Mouse (Mus musculus) gastrocnemius, postnatal 4 days (tissue): ENCODE data around the gene Arsg. TPM values are rescaled to one million over a fixed set of nuclear protein-coding genes. Genes with fewer than 3 reads are reported as not detected.

Source experiments
- DNase-seq, 2 experiments: peaks; one replicate each; pipeline ENCODE4 v3.0.0; 2021 to 2022; ENCODE audit warnings: low spot score in 2 of 2, mixed read lengths in 2 of 2
- total RNA-seq, 2 experiments: library from RNA; stranded (reverse); gene quantifications; 2 replicates each; pipeline ENCODE4 v1.2.3; 2021

Gene Arsg
- total RNA-seq, 2 experiments from 2014 or later: 11.3 to 12.4 TPM

GRCm38 (mm10) chr11:109544432-109544831 is 71.3 kb downstream of the Arsg start:
- DNase-seq: no peak

DNA sequence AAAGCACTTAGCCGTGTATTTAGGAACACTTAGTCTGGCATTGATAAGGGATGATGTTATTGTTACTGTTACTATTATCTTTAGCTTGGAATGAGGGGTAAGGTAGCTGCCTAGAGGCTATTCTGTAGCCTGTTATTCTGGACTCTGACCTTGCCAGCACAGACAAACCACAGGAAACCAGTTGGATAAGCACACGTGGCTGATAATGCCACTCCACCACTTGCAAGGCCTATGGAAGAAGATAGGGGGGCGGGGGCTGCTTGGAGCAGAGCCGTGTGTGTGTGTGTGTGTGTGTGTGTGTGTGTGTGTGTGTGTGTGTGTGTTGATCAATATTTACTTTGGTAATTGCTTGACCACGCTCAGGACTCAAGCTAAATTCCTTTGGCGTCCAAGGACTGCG is 72.1 kb downstream of the Arsg start:
- no peak for DNase-seq

DNA sequence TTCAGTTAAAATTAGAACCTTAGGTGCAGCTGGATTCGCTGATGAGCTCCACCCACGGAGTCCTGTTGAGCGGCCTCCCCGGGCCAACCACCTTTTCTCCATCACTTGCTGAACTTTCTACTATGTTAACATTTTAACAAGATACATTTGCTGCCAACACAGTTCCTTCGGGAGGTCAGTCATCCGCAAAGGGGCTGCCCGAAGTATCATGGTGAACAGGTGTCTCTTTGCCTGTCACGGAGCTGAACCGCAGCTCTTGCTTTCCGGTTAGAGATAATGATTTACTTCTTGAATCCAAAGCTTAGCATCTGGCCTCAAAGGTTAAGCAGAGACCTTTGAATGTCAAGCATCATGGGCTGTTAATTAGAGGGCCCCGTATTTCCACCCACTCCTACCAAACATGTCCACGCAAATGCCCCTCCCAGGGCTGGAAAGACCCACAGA is 72.5 kb downstream of the Arsg start:
- no peak for DNase-seq

DNA sequence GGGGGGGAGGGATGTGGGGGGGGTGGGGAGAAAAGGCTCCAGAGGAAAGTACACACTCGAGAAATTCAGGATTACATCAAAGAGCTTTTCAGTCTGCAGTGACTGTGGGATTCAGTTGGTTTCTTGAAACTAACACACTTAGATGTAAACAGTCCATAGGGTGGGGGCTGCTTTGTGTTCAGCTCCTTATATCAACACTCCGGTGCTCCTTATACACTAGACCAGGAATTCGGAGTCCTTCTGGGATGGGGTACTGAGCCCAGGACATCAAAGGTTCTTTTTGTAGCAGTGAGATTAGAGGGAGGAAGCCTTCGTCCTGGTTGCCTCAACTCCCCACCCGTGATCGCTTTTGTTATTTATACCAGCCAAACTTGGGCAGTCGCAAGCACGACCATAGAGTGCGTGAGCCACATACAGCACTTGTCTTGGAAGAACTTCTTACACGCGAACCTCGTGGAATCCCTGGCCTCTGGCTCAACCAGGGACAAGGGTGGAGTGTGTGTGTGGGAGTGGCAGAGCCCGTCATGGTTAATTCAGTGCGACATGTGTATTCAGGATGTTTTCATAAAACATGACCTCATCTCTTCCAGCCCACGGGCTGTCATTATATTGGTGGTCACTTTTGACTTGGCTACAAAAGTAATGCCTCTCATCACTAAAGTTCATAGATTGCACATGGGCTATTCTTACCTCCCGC is 73.3 kb downstream of the Arsg start:
- DNase-seq: no peak

- no peak for DNase-seq
These were observed 74.5 kb downstream of the Arsg start for GRCm38 (mm10) chr11:109547652-109548051.

- DNase-seq: no peak
These were observed 76.6 kb downstream of the Arsg start for GRCm38 (mm10) chr11:109549599-109550290.

GRCm38 (mm10) chr11:109553921-109554320 is 80.7 kb downstream of the Arsg start:
- DNase-seq: no peak

DNA sequence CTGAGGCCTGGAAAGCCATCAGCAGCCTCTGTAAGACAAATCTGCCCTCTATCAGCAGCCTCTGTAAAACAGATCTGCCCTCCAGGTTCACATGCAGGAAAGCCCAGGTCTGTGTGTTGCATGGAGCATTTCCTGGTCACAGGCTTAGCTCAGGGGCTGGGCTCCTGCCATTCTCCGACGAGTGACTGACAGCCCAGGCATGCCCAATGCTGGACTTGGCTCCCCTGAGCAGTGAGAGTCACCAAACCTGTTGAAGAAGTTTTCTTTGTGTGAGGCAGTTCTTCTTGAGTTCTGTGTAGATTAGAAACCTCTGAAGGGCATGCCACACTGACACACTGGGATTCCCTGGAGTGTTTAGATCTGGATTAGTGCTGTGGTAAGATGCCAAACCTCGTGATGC is 81.3 kb downstream of the Arsg start:
- no peak for DNase-seq

- DNase-seq: no peak
These were observed 83.0 kb downstream of the Arsg start for GRCm38 (mm10) chr11:109556130-109556529.

- DNase-seq: no peak
These were observed 84.2 kb downstream of the Arsg start for GRCm38 (mm10) chr11:109557419-109557818.

- DNase-seq: no peak
These were observed 86.1 kb downstream of the Arsg start for GRCm38 (mm10) chr11:109559241-109559640.

DNA sequence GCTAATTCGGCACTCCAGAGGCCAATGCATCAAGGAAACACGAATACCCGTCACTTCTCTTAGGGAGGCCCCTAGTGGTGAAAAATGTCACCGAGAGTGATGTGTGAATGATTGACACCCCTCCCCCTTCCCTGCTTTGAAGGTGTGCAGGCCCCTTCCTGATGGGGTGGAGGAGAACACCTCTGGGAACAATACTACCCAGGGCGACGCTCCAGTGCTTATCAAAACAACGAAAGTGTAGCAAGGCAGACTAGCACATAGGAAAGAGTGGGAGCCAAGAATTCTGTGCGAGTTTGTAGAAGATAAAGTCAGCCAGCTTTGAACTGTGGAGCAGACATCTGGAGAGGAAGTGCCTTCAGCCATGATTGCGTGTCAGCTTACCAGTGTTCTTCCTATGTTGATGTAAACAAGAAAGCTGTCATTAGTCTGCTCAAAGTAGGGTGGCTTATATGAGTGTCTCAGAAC is 87.7 kb downstream of the Arsg start:
- DNase-seq: no peak

DNA sequence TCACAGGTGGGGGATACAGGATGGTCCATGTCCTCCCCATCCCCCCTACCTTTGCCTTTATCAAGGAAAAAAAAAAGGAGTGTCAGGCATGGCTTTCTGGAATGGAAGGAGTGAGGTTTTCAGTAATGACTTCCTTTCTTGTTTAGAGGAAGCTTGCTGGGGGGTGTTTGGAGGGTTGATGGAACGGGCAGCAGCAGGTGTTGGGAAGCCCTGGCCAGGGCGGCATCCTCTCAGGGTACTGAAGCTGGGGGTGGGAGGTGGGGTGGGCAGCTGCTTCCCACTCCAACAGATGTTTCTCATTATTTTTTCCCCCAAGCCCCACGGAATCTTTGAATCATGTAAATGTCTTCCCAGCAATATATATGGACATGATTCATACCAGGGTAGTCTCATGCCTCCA is 88.3 kb downstream of the Arsg start:
- no peak for DNase-seq

GRCm38 (mm10) chr11:109563708-109564107 is 90.5 kb downstream of the Arsg start:
- DNase-seq: no peak

- peak in 1 of 2 experiments; percentile 38 for DNase-seq
These were observed 91.5 kb downstream of the Arsg start for GRCm38 (mm10) chr11:109564466-109565214.

DNA sequence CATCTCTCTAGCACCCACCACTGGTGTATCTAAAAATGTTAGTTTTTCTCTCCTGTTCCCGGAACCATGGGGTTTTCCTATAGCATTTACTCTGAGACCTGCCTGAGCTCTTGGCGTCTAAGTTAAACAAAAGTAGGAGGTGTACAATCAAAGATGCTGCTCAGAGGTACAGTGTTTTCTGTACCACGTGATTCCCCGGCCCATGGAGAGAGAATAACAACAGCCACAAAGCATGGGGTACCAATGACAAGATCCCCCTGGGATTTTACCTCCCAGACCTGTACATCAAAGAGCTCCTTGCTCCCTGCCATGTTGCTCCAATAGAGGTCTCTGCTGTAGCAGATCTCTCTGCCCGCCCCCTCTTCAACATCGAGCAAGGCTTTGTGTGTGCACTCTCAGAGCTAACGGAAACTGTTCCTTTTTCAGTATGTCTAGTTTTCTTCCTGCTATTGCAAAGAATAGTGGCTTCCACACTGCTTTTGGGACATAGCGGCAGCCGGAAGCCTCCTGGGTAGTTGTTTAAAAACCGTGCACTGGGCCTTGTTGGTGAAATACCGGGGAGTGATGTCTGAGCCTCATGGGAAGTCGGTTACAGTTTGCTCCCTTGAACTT is 95.9 kb downstream of the Arsg start:
- no peak for DNase-seq

GRCm38 (mm10) chr11:109569809-109570208 is 96.6 kb downstream of the Arsg start:
- DNase-seq: no peak

DNA sequence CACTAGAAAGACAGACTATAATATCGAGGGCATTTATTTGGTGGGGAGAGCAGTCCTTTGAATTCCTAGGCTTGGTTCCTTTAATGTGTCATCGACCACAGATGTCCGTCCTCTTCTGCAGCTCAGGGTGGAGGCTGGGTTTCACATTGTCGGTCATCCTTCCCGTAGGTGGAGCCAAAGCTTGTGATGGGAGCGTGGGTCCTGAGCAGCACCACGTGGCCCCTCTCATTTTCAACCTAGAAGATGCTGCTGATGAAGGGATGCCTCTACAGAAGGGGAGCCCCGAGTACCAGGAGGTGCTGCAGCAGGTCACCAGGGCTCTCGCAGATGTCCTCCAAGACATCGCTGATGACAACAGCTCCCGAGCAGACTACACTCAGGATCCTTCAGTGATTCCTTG is 98.9 kb downstream of the Arsg start:
- no peak for DNase-seq

GRCm38 (mm10) chr11:109574604-109575003 is 101.4 kb downstream of the Arsg start:
- no peak for DNase-seq

- DNase-seq: no peak
These were observed 102.7 kb downstream of the Arsg start for GRCm38 (mm10) chr11:109575832-109576231.

DNA sequence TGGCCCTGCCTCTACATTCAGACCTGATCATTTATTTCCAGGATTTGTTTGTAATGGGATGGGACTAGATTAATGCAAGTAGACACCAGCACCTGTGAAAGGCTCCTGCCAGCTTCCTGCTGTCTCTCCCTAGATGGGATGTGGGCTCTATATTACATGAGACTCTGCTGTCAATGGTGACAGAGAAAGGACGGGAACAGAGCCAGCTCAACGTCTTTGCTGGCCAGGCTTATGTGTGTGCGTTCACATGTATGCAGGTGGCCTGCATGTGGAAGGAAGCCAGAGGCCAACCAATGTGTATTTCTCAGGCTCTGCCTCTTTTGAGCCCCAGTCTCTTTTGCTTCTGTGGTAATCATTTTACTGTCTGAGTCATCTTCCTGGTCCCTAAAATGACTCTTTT is 105.4 kb downstream of the Arsg start:
- no peak for DNase-seq

- no peak for DNase-seq
These were observed 106.8 kb downstream of the Arsg start for GRCm38 (mm10) chr11:109579999-109580398.
